Comparison of ENCODE assay signal across 8 mouse cellular contexts in the genomic region with DNA sequence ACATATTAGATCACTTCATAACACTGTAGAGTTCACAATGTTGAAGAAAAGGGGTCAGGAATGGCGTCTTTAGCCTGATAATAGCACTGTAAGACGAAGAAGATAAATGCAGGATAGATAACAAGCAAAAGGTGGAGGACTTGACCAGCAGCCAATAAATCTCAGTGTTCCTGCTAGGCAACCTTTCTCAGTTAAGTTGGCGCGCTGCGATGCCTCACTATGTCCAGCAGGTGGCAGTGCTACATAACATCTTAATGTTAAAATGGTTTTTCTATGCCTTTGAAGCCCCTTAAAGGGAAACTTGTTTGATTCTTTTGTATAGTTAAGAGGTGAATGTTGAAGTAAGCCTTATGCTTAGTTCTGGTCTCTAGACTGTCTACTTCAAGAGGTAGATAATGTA. TPM values are rescaled to one million over a fixed set of nuclear protein-coding genes. Genes with fewer than 3 reads are reported as not detected.
DNase-seq lines count a peak whose midpoint lies in the region; ATAC-seq and TF ChIP-seq lines count a peak whose summit lies in the region.

No protein-coding gene starts in this region.

- ATAC-seq in liver, embryonic 12.5 days: no peak
- ATAC-seq in hindbrain, postnatal 0 days: no peak

- H3K27me3 ChIP-seq in liver, embryonic 12.5 days (replicated peaks): no peaks in the 10 kb centered on the region
- no peaks in the 10 kb centered on the region for H3K27me3 ChIP-seq in hindbrain, postnatal 0 days (ENCODE audit: insufficient read depth, low read length)

- H3K4me3 ChIP-seq in liver, embryonic 12.5 days: no peak overlapping the region
- no peak overlapping the region for H3K4me3 ChIP-seq in hindbrain, postnatal 0 days (ENCODE audit: low read length)

- no peaks in the 10 kb centered on the region for H3K9me3 ChIP-seq in liver, embryonic 12.5 days (replicated peaks)
- no peaks in the 10 kb centered on the region for H3K9me3 ChIP-seq in hindbrain, postnatal 0 days (ENCODE audit: low read length)

- WGBS in liver, embryonic 12.5 days (ENCODE audit: insufficient replicate concordance): 1% methylated on average over 5 of the region's 5 CpGs
- WGBS in hindbrain, postnatal 0 days: 2% methylated on average over 5 of the region's 5 CpGs

- DNase-seq in liver: peak; percentile 69
- DNase-seq in adrenal gland, postnatal 25 days: peak; percentile 59
- peak; percentile 72 for DNase-seq in embryo, embryonic 9.5 days (ENCODE audit: extremely low spot score)
- DNase-seq in hindbrain, postnatal 0 days (ENCODE audit: low spot score): peak; percentile 91
- DNase-seq in left cerebral cortex, postnatal 36 days (ENCODE audit: low spot score in 2 of 2): peak; percentile 28 to 60
- DNase-seq in ovary, postnatal 36 days (ENCODE audit: low spot score): peak; percentile 45
- DNase-seq in thymus, postnatal 25 days: peak; percentile 60

- TF ChIP-seq CTCF in hindbrain, postnatal 0 days (IDR thresholded peaks at IDR 0.05; ENCODE audit: low read depth): peak; percentile 95

- H3K4me2 ChIP-seq in liver, embryonic 12.5 days: no peak overlapping the region
- H3K4me2 ChIP-seq in hindbrain, postnatal 0 days (ENCODE audit: low read depth, low read length): no peak overlapping the region

- no peak overlapping the region for H3K9ac ChIP-seq in liver, embryonic 12.5 days
- H3K9ac ChIP-seq in hindbrain, postnatal 0 days (replicated peaks; ENCODE audit: low read length): no peak overlapping the region

- no peak overlapping the region for H3K27ac ChIP-seq in liver, embryonic 12.5 days
- H3K27ac ChIP-seq in hindbrain, postnatal 0 days: no peak overlapping the region

- no peaks in the 10 kb centered on the region for H3K36me3 ChIP-seq in liver, embryonic 12.5 days
- no peaks in the 10 kb centered on the region for H3K36me3 ChIP-seq in hindbrain, postnatal 0 days (ENCODE audit: insufficient read depth, low read length)

- H3K4me1 ChIP-seq in liver, embryonic 12.5 days: peaks cover 14% of the 10 kb centered on the region
- H3K4me1 ChIP-seq in hindbrain, postnatal 0 days (ENCODE audit: insufficient read depth, low read length): no peaks in the 10 kb centered on the region

- intact Hi-C loops in left cerebral cortex, postnatal 36 days (cut with DNase I): loop anchor here (2.0 to 10.0 kb wide), 3 partner anchors 107 to 1399 kb away; no protein-coding TSS in a partner anchor

RNA-seq across cellular contexts. Expression of a gene that starts 25.5 kb away (rescaled TPM):
- 0.26 and 0.51 TPM in 2 replicates for polyA plus RNA-seq in liver, embryonic 12.5 days (2016; fragmentation: Nextera tagmentation; extraction: Ambion mirVana)
- 4.1 and 5.1 TPM in 2 replicates for total RNA-seq in adrenal gland, postnatal 25 days (2021)
- 0.72 and 1.5 TPM in 2 replicates for total RNA-seq in hindbrain, postnatal 0 days (2014; rRNA removed)
- 0.99 and 1.3 TPM in 2 replicates for polyA plus RNA-seq in hindbrain, postnatal 0 days (2015; fragmentation: Nextera tagmentation; extraction: Ambion mirVana)
- 1 to 10 TPM in 1 of 2 experiments, under 1 TPM in 1; 0.72 to 1.3 TPM for total RNA-seq in left cerebral cortex, postnatal 36 days (2021)

RNA-seq across cellular contexts. Expression of a gene that starts 25.6 kb away (rescaled TPM):
- not detected in 2 replicates for polyA plus RNA-seq in liver, embryonic 12.5 days (2016; fragmentation: Nextera tagmentation; extraction: Ambion mirVana)
- 0.24 and 0.48 TPM in 2 replicates for total RNA-seq in adrenal gland, postnatal 25 days (2021)
- 0.37 and 1.2 TPM in 2 replicates for total RNA-seq in hindbrain, postnatal 0 days (2014; rRNA removed)
- 0.16 and 0.26 TPM in 2 replicates for polyA plus RNA-seq in hindbrain, postnatal 0 days (2015; fragmentation: Nextera tagmentation; extraction: Ambion mirVana)
- under 1 TPM; 0.27 to 0.43 TPM for total RNA-seq in left cerebral cortex, postnatal 36 days (2021)

RNA-seq across cellular contexts. Expression of a gene that starts 58.4 kb away (rescaled TPM):
- polyA plus RNA-seq in liver, embryonic 12.5 days (2016; fragmentation: Nextera tagmentation; extraction: Ambion mirVana): 0.14 TPM in 1 of 2 replicates, not detected in the other
- 3.2 and 4.9 TPM in 2 replicates for total RNA-seq in adrenal gland, postnatal 25 days (2021)
- 0.21 and 0.43 TPM in 2 replicates for total RNA-seq in hindbrain, postnatal 0 days (2014; rRNA removed)
- 0.98 and 0.99 TPM in 2 replicates for polyA plus RNA-seq in hindbrain, postnatal 0 days (2015; fragmentation: Nextera tagmentation; extraction: Ambion mirVana)
- total RNA-seq in left cerebral cortex, postnatal 36 days (2021): 1 to 10 TPM; 1.5 to 2.0 TPM
